Mouse (Mus musculus): ENCODE measurements around the gene Gm10282. TPM values are rescaled to one million over a fixed set of nuclear protein-coding genes. Genes with fewer than 3 reads are reported as not detected.

The Gm10282 gene
- total and polyA plus RNA-seq, 3 experiments: 11.7 to 133 TPM; not detected in 1

- Histone ChIP-seq H3K79me2 (ENCODE audit: control insufficient read depth, insufficient read depth, low read length, poor library complexity) (no peaks in the 10 kb centered on the region), H3K9me3 (replicated peaks; ENCODE audit: insufficient read depth, low read length) (no peaks in the 10 kb centered on the region), H3K27me3 (ENCODE audit: control insufficient read depth in 1 of 2, insufficient read depth in 2 of 2, low read length in 2 of 2) (peaks cover 0 to 1% of the 10 kb centered on the region in 2 experiments; a peak in 1 of 4 replicates), H3K36me3 (ENCODE audit: control insufficient read depth in 1 of 2, insufficient read depth in 2 of 2, low read length in 2 of 2) (peaks cover 0 to 8% of the 10 kb centered on the region in 2 experiments; a peak in 2 of 4 replicates), H3K4me3 (ENCODE audit: control insufficient read depth in 1 of 2, insufficient read depth in 1 of 2, low read depth in 2 of 2, low read length in 2 of 2) (no peak overlapping the region), H3K4me1 (ENCODE audit: control insufficient read depth in 1 of 2, insufficient read depth in 2 of 2, low read length in 2 of 2) (peaks cover 6 to 18% of the 10 kb centered on the region in 2 experiments; a peak in 3 of 4 replicates), H3K9ac (ENCODE audit: control insufficient read depth, low read depth, low read length, poor library complexity, severe bottlenecking) (no peak overlapping the region), H3K27ac (ENCODE audit: control insufficient read depth, low read depth, low read length) (no peak overlapping the region)
- TF ChIP-seq GATA1 (IDR thresholded peaks at IDR 0.05; ENCODE audit: low read depth, low read length) (peak; percentile 85), MYB (IDR thresholded peaks at IDR 0.05; ENCODE audit: low read depth, low read length) (no peak), RCOR1 (IDR thresholded peaks at IDR 0.05; ENCODE audit: low read depth, low read length) (peak; percentile 89), TCF12 (IDR thresholded peaks at IDR 0.05; ENCODE audit: low read depth, low read length) (peak; percentile 83), MAZ (IDR thresholded peaks at IDR 0.05; ENCODE audit: low read depth, low read length) (peak; percentile 59; the same call in 1 of the 2 replicates), UBTF (IDR thresholded peaks at IDR 0.05; ENCODE audit: borderline replicate concordance, insufficient read depth, low read depth, low read length) (no peak), MAFK (IDR thresholded peaks at IDR 0.05; ENCODE audit: borderline replicate concordance, low read depth, low read length) (peak; percentile 41; the same call in 1 of the 2 replicates), SIN3A (IDR thresholded peaks at IDR 0.05; ENCODE audit: low read length) (peak; percentile 60), TAL1 (IDR thresholded peaks at IDR 0.05; ENCODE audit: low read length) (peak; percentile 58), RAD21 (IDR thresholded peaks at IDR 0.05; ENCODE audit: low read depth, low read length) (no peak), EP300 (IDR thresholded peaks at IDR 0.05; ENCODE audit: low read depth in 1 of 2, low read length in 2 of 2) (peak; percentile 72 to 80), ETS1 (IDR thresholded peaks at IDR 0.05; ENCODE audit: low read depth, low read length) (peak; percentile 69; the same call in 1 of the 2 replicates), ZNF384 (IDR thresholded peaks at IDR 0.05; ENCODE audit: low read depth, low read length) (peak; percentile 76), BHLHE40 (IDR thresholded peaks at IDR 0.05; ENCODE audit: borderline replicate concordance, low read depth, low read length) (peak; percentile 25; the same call in 1 of the 2 replicates)
- peak; percentile 62 for DNase-seq (ENCODE audit: low read depth, low spot score)
These were observed 27.8 kb downstream of the Gm10282 start for GRCm38 (mm10) chr8:72277244-72277643.

GRCm38 (mm10) chr8:72273807-72274206 is 31.3 kb downstream of the Gm10282 start:
- H3K4me1 ChIP-seq (ENCODE audit: control insufficient read depth in 1 of 2, insufficient read depth in 2 of 2, low read length in 2 of 2): peaks cover 6 to 34% of the 10 kb centered on the region in 2 experiments; a peak in 3 of 4 replicates
- no peak overlapping the region for H3K4me3 ChIP-seq (ENCODE audit: control insufficient read depth in 1 of 2, insufficient read depth in 1 of 2, low read depth in 2 of 2, low read length in 2 of 2)
- peaks cover 0 to 21% of the 10 kb centered on the region in 2 experiments; a peak in 2 of 4 replicates for H3K36me3 ChIP-seq (ENCODE audit: control insufficient read depth in 1 of 2, insufficient read depth in 2 of 2, low read length in 2 of 2)
- DNase-seq (ENCODE audit: low read depth, low spot score): no peak
- H3K9ac ChIP-seq (ENCODE audit: control insufficient read depth, low read depth, low read length, poor library complexity, severe bottlenecking): no peak overlapping the region
- no peak for TF ChIP-seq USF2 (IDR thresholded peaks at IDR 0.05; ENCODE audit: borderline replicate concordance in 1 of 2, insufficient read depth in 1 of 2, low read depth in 1 of 2, low read length in 2 of 2)
- H3K9me3 ChIP-seq (replicated peaks; ENCODE audit: insufficient read depth, low read length): no peaks in the 10 kb centered on the region
- H3K27ac ChIP-seq (ENCODE audit: control insufficient read depth, low read depth, low read length): no peak overlapping the region
- no peaks in the 10 kb centered on the region for H3K27me3 ChIP-seq (ENCODE audit: control insufficient read depth in 1 of 2, insufficient read depth in 2 of 2, low read length in 2 of 2)
- no peaks in the 10 kb centered on the region for H3K79me2 ChIP-seq (ENCODE audit: control insufficient read depth, insufficient read depth, low read length, poor library complexity)
